Mouse (Mus musculus) kidney, embryonic 15.5 days (tissue): ENCODE measurements around the gene Snx33. TPM values are rescaled to one million over a fixed set of nuclear protein-coding genes. Genes with fewer than 3 reads are reported as not detected.

Source experiments
- ATAC-seq: fragments of 200-750 bp; cut with Nextera tagmentation; replicated peaks from 2 replicates; pipeline ENCODE4 v1.8.0; 2017; ENCODE audit warnings: moderate TSS enrichment; ENCODE audit not compliant: low FRiP score
- H3K27ac ChIP-seq: fragments of 300-500 bp; sonication (generic); 2 replicates; pipeline ENCODE4 v1.5.1; 2015; ENCODE audit warnings: mild to moderate bottlenecking, inconsistent platforms
- H3K27me3 ChIP-seq: fragments of 300-500 bp; sonication (generic); 2 replicates; pipeline ENCODE4 v1.6.1; 2015; ENCODE audit warnings: inconsistent platforms
- H3K36me3 ChIP-seq: fragments of 300-500 bp; sonication (generic); 2 replicates; pipeline ENCODE4 v1.6.1; 2015; ENCODE audit warnings: inconsistent platforms
- H3K4me1 ChIP-seq: fragments of 300-500 bp; sonication (generic); 2 replicates; pipeline ENCODE4 v1.6.1; 2015; ENCODE audit warnings: inconsistent platforms
- H3K4me2 ChIP-seq: fragments of 300-500 bp; sonication (generic); 2 replicates; pipeline ENCODE4 v1.6.1; 2015; ENCODE audit warnings: moderate library complexity, mild to moderate bottlenecking, inconsistent platforms
- H3K4me3 ChIP-seq: fragments of 300-500 bp; sonication (generic); replicated peaks from 2 replicates; pipeline ENCODE4 v1.5.1; 2015; ENCODE audit warnings: mild to moderate bottlenecking, inconsistent platforms
- H3K9ac ChIP-seq: fragments of 300-500 bp; sonication (generic); 2 replicates; pipeline ENCODE4 v1.6.1; 2015; ENCODE audit warnings: mild to moderate bottlenecking, inconsistent platforms
- H3K9me3 ChIP-seq: fragments of 300-500 bp; sonication (generic); replicated peaks from 2 replicates; pipeline ENCODE4 v1.6.1; 2016; ENCODE audit warnings: inconsistent platforms
- WGBS: fragments of 180-500 bp; shearing (Covaris S2); methylation state at CpG from one replicate; pipeline ENCODE4 v1.1.7; 2015; ENCODE audit warnings: mixed read lengths; 5-methylcytosine and 5-hydroxymethylcytosine counted together
- polyA plus RNA-seq: library from polyadenylated mRNA; unstranded; fragments of >200 nt; fragmentation: Nextera tagmentation; extraction: Ambion mirVana; gene quantifications from 2 replicates; pipeline ENCODE4 v1.2.1, GENCODE M21; 2015

The Snx33 gene
- polyA plus RNA-seq, 1 experiment from 2014 or later = 10.5 TPM

DNA sequence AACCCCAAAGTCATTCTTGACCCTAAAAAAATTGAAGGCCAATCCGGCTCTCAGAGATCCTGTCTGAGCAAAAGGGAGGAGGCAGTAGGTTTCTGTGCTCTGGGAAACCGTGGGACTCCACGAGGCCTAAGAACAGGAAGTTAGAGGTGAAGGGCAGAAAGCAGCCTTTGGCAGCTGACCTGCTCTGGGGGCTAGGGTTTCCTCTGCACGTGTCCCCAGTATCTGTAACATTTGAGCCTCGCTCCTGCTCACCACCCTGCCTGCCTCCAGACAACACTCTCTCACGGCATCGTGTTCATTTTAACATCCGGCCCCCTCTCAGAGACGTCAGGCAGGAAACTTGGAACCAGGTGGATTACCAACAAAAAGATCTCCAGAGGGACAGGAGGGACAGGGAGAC, 27.6 kb downstream of the Snx33 start:
- 21% methylated on average over 9 of the region's 9 CpGs for WGBS
- Histone ChIP-seq H3K27ac (peak overlapping the region; percentile 37; the same call in 1 of the 2 replicates), H3K4me2 (no peak overlapping the region), H3K36me3 (peaks cover 4% of the 10 kb centered on the region; the same call in 1 of the 2 replicates), H3K27me3 (no peaks in the 10 kb centered on the region), H3K4me1 (peaks cover 22% of the 10 kb centered on the region), H3K4me3 (no peak overlapping the region), H3K9me3 (no peaks in the 10 kb centered on the region), H3K9ac (no peak overlapping the region)
- ATAC-seq = no peak

DNA sequence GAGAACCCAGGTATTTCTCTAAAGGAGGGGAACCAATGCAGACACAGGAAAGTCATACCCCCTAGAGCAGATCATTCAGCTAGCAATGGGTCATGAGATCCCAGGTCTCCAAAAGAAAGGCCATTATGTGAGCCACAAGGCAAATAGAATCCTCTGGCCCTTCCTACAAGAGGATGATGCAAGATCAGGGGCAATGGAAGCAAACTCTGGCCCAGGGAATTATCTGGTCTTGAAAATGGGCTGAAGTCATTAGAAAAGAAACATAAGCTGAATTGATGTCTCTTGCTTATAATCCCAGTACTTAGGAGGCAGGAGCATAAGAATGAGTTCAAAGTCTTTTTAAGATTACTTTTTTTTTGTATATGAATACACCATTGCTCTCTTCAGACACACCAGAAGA, 28.1 kb downstream of the Snx33 start:
- no peak overlapping the region for H3K4me2 ChIP-seq
- peaks cover 22% of the 10 kb centered on the region for H3K4me1 ChIP-seq
- H3K9me3 ChIP-seq = no peaks in the 10 kb centered on the region
- no peak overlapping the region for H3K27ac ChIP-seq
- no peaks in the 10 kb centered on the region for H3K27me3 ChIP-seq
- H3K4me3 ChIP-seq = no peak overlapping the region
- H3K36me3 ChIP-seq = peaks cover 7% of the 10 kb centered on the region; the same call in 1 of the 2 replicates
- H3K9ac ChIP-seq = no peak overlapping the region
- no peak for ATAC-seq

DNA sequence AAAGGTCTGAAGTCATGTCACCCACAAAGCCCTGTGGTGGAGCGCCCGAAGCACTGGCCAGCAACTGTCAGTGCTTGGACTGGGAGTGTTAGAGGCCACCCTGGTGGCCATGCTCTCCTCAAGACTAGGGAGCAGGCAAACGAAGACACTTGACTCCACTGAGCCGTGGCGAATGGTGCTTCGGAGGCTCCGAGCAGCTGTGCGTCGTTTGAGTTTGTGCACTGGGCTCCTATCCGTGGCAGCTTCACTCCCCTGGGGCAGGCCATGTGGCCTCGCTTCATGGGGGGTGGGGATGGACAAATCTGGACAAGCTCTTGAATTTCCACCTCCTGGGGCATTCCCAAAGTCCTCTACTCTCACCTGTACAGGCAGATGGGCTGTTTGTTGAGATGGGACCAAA, 28.8 kb downstream of the Snx33 start:
- H3K4me2 ChIP-seq = no peak overlapping the region
- 38% methylated on average over 11 of the region's 11 CpGs for WGBS
- no peaks in the 10 kb centered on the region for H3K9me3 ChIP-seq
- peaks cover 22% of the 10 kb centered on the region for H3K4me1 ChIP-seq
- H3K36me3 ChIP-seq = peaks cover 8% of the 10 kb centered on the region; the same call in 1 of the 2 replicates
- H3K27ac ChIP-seq = no peak overlapping the region
- no peaks in the 10 kb centered on the region for H3K27me3 ChIP-seq
- no peak overlapping the region for H3K4me3 ChIP-seq
- peak; percentile 15; the same call in 1 of the 2 replicates for ATAC-seq
- H3K9ac ChIP-seq = no peak overlapping the region

DNA sequence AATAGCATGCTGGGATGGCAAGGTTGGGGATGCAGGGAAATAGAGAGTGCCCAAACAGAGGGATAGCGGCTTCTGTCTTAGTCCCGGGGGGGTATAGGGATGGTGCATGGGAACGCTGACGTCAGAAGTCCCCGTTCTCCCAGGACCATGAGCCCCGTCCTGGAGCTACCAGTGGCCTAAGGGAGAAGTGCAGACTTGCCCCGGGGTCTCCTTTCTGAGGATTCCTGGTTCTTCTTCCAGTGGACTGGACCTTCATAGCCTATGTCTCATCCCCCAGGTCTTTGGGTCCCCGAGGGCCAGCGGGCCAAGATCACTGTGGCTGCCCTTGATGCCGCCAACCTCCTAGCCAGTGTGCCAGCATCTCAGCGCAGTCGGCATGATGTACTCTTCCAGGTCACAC, 31.4 kb downstream of the Snx33 start:
- Histone ChIP-seq H3K9ac (no peak overlapping the region), H3K27ac (no peak overlapping the region), H3K9me3 (no peaks in the 10 kb centered on the region), H3K4me3 (no peak overlapping the region), H3K36me3 (peaks cover 8% of the 10 kb centered on the region; the same call in 1 of the 2 replicates), H3K4me1 (peaks cover 46% of the 10 kb centered on the region), H3K27me3 (no peaks in the 10 kb centered on the region), H3K4me2 (no peak overlapping the region)
- ATAC-seq = no peak
- WGBS = 87% methylated on average over 12 of the region's 12 CpGs

DNA sequence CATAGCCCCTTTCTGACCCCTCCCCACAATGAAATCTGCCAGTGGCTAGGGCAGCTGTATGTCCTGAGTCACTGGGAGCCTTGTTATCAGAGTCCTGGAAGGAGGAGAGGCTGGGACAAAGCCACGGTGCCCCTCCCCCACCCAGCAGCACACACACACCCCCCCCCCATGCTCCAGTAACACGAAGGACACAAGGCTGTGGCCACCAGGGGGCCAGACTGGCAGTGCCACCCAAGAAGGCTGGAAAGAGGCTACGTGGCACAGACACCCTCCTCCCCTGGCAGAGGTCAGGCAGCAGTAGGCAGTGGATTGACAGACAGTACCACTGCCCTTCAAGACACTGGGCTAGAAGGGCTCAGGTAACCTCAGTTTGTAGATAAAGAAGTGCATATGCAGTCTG, 34.2 kb downstream of the Snx33 start:
- Histone ChIP-seq H3K4me1 (peaks cover 37% of the 10 kb centered on the region), H3K9me3 (no peaks in the 10 kb centered on the region), H3K27me3 (peaks cover 3% of the 10 kb centered on the region; the same call in 1 of the 2 replicates), H3K4me3 (no peak overlapping the region), H3K36me3 (peaks cover 10% of the 10 kb centered on the region), H3K27ac (0 out of 2 replicates have a peak overlapping the region, but pooled peaks have one; percentile 13), H3K4me2 (no peak overlapping the region), H3K9ac (no peak overlapping the region)
- WGBS = 20% methylated on average over 3 of the region's 3 CpGs
- ATAC-seq = no peak

DNA sequence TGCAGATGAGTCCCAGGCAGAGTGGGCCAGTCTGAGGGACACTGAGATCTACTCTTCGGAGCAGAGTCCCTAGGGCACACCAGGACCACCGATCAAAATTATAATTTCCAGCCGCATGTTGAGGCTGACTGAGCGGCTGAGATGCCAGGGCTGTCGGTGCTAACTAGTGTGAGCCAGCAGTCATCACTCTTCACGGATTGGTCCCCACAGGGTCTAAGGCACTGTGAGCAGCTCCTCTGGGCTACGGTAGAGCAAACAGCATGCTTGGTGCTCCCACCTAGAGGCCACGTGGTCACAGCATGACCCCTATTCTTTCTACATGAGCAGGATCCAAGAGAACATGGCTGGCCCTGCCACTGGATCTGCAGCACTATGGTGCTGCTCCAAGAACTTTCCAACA, 34.9 kb downstream of the Snx33 start:
- H3K36me3 ChIP-seq = peaks cover 17% of the 10 kb centered on the region
- H3K27me3 ChIP-seq = peaks cover 3% of the 10 kb centered on the region; the same call in 1 of the 2 replicates
- ATAC-seq = no peak; the same call in 1 of the 2 replicates
- H3K27ac ChIP-seq = no peak overlapping the region
- H3K9ac ChIP-seq = no peak overlapping the region
- no peaks in the 10 kb centered on the region for H3K9me3 ChIP-seq
- H3K4me3 ChIP-seq = no peak overlapping the region
- WGBS = 49% methylated on average over 8 of the region's 8 CpGs
- peaks cover 32% of the 10 kb centered on the region for H3K4me1 ChIP-seq
- H3K4me2 ChIP-seq = no peak overlapping the region; the same call in 1 of the 2 replicates

DNA sequence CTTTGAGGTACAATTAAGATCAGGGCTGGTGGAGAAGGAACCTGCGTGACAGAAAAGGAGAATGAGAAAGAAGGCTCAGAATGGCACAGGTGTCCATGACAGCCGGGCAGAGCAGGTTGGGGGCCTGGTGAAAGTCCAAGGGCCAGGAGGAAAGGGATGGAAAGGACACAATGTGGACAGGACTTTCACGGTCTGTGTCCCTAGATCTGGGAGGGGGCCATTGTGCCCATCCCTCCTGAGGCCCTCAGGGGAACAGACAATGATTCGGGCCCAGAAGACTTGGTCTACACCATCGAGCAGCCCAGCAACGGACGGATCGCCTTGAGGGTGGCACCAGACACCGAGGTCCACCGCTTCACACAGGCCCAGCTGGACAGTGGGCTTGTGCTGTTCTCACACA, 36.1 kb downstream of the Snx33 start:
- peaks cover 28% of the 10 kb centered on the region for H3K36me3 ChIP-seq
- no peak overlapping the region for H3K9ac ChIP-seq
- WGBS = 86% methylated on average over 10 of the region's 10 CpGs
- ATAC-seq = no peak
- no peak overlapping the region for H3K27ac ChIP-seq
- H3K9me3 ChIP-seq = no peaks in the 10 kb centered on the region
- H3K4me2 ChIP-seq = no peak overlapping the region
- no peak overlapping the region for H3K4me3 ChIP-seq
- H3K4me1 ChIP-seq = peaks cover 32% of the 10 kb centered on the region
- peaks cover 3% of the 10 kb centered on the region; the same call in 1 of the 2 replicates for H3K27me3 ChIP-seq

DNA sequence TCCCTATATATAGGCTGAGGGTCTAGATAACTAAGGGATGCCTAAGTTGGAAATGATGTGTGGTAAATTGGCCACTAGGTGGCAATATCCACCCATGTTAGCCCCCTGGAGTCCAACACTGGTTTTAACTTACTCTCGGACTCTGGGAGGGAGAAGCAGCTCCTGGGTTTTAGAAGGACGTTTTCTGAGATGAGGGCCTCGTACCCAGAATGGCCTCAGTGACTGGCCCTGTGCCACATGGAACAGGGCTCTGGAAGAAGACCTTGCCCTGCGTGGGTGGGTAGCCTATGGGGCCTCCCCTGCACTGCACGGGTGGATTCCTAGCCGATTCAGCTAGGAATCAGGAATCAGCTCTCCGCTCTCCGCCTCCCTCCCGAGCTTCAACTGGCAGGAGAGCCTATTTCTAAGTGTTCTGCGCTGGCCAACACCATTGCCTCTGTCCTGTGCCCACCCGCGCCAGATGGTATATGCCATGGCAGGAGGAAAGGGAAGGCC, 36.6 kb downstream of the Snx33 start:
- peaks cover 30% of the 10 kb centered on the region for H3K36me3 ChIP-seq
- 0 out of 2 replicates have a peak overlapping the region, but pooled peaks have one; percentile 3 for H3K4me3 ChIP-seq
- no peak overlapping the region for H3K9ac ChIP-seq
- WGBS = 29% methylated on average over 12 of the region's 12 CpGs
- no peaks in the 10 kb centered on the region for H3K9me3 ChIP-seq
- peaks cover 3% of the 10 kb centered on the region; the same call in 1 of the 2 replicates for H3K27me3 ChIP-seq
- H3K4me1 ChIP-seq = peaks cover 32% of the 10 kb centered on the region
- peak overlapping the region; percentile 48 for H3K4me2 ChIP-seq
- H3K27ac ChIP-seq = 0 out of 2 replicates have a peak overlapping the region, but pooled peaks have one; percentile 37
- peak; percentile 44 for ATAC-seq

DNA sequence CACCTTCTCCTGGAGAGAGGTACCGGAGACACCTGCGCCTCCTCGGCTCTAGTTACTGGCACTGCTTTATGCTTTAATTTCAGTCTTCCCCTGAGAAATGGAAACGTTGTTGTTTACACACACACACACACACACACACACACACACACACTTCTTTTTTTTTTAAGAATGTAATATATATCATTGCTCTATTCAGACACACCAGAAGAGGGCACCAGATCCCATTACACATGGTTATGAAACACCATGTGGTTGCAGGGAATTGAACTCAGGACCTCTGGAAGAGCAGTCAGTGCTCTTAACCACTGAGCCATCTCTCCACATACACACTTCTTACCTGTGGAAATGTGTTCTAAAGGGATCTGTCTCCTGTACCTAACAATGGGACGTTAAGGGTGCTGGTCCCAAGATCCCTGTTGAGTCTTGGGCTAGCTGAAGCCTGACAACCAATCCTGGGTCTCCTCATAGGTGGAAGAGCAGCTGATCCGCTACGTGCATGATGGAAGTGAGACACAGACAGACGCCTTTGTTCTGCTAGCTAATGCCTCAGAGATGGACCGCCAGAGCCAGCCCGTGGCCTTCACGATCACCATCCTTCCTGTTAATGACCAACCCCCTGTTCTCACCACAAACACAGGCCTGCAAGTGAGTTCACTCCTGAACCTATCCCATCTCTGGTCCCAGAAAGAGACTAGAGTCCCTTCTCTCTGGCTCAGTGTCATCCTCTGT, 37.5 kb downstream of the Snx33 start:
- 63% methylated on average over 11 of the region's 11 CpGs for WGBS
- Histone ChIP-seq H3K4me3 (no peak overlapping the region), H3K27me3 (peaks cover 3% of the 10 kb centered on the region; the same call in 1 of the 2 replicates), H3K4me1 (peaks cover 32% of the 10 kb centered on the region), H3K4me2 (no peak overlapping the region), H3K27ac (no peak overlapping the region), H3K36me3 (peaks cover 38% of the 10 kb centered on the region), H3K9me3 (no peaks in the 10 kb centered on the region), H3K9ac (no peak overlapping the region)
- no peak for ATAC-seq

DNA sequence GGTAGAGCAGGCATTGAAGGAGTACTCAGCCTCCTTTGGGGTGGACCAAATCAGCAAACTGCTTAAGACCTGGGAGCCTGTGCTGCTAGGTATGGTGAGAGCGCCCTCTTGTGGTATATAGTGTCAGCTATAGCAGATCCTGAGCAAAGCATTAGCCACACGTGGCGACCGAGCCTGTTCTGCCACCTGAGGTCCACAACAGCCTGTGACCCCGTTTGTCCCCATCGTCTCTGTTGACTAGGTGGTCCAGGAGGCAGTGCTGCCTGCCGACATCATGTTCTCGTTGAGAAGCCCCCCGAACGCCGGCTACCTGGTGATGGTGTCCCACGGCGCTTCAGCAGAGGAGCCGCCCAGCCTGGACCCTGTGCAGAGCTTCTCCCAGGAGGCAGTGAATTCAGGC, 38.4 kb downstream of the Snx33 start:
- H3K36me3 ChIP-seq = peaks cover 37% of the 10 kb centered on the region

DNA sequence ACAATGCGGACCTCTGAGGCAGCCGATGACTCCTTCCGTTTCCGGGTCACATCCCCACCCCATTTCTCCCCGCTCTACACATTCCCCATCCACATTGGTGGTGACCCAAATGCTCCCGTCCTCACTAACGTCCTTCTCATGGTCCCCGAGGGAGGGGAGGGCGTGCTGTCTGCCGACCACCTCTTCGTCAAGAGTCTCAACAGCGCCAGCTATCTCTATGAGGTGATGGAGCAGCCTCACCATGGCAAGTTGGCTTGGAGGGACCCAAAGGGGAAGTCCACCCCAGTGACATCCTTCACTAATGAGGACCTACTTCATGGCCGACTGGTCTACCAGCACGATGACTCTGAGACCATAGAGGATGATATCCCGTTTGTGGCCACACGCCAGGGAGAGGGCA, 40.6 kb downstream of the Snx33 start:
- Histone ChIP-seq H3K36me3 (peaks cover 47% of the 10 kb centered on the region), H3K4me2 (no peak overlapping the region), H3K9me3 (no peaks in the 10 kb centered on the region), H3K4me3 (no peak overlapping the region), H3K27ac (no peak overlapping the region), H3K4me1 (peaks cover 26% of the 10 kb centered on the region), H3K9ac (no peak overlapping the region), H3K27me3 (peaks cover 3% of the 10 kb centered on the region; the same call in 1 of the 2 replicates)
- WGBS = 91% methylated on average over 16 of the region's 16 CpGs
- no peak for ATAC-seq

More for the DNA sequence above, 38.4 kb downstream of the Snx33 start:
- peaks cover 3% of the 10 kb centered on the region; the same call in 1 of the 2 replicates for H3K27me3 ChIP-seq
- H3K4me1 ChIP-seq = peaks cover 32% of the 10 kb centered on the region
- H3K4me2 ChIP-seq = peak overlapping the region; percentile 53
- no peaks in the 10 kb centered on the region for H3K9me3 ChIP-seq
- ATAC-seq = no peak
- 15% methylated on average over 14 of the region's 14 CpGs for WGBS
- no peak overlapping the region for H3K27ac ChIP-seq
- H3K9ac ChIP-seq = no peak overlapping the region
- H3K4me3 ChIP-seq = peak overlapping the region; percentile 25

DNA sequence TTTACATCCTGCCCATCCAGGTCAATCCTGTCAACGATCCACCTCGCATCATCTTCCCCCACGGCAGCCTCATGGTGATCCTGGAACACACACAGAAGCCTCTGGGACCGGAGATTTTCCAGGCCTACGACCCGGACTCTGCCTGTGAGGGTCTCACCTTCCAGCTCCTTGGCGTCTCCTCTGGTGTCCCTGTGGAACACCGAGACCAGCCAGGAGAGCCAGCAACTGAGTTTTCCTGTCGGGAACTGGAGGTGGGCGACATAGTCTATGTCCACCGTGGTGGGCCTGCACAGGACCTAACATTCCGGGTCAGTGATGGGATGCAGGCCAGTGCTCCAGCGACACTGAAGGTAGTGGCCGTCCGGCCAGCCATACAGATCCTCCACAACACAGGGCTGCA, 41.6 kb downstream of the Snx33 start:
- H3K4me3 ChIP-seq = no peak overlapping the region
- WGBS = 90% methylated on average over 15 of the region's 15 CpGs
- no peaks in the 10 kb centered on the region for H3K9me3 ChIP-seq
- H3K36me3 ChIP-seq = peaks cover 47% of the 10 kb centered on the region
- H3K4me2 ChIP-seq = no peak overlapping the region
- no peak overlapping the region for H3K9ac ChIP-seq
- ATAC-seq = no peak
- peaks cover 26% of the 10 kb centered on the region for H3K4me1 ChIP-seq
- H3K27me3 ChIP-seq = peaks cover 3% of the 10 kb centered on the region; the same call in 1 of the 2 replicates
- H3K27ac ChIP-seq = no peak overlapping the region
